Mouse (Mus musculus) heart, postnatal 36 days (tissue): ENCODE measurements around the gene Mpv17l2. TPM values are rescaled to one million over a fixed set of nuclear protein-coding genes. Genes with fewer than 3 reads are reported as not detected.

Experiments used
- DNase-seq, 2 experiments: peaks; one replicate each; pipeline ENCODE4 v3.0.0; 2021 to 2022
- intact Hi-C: fragments of 180-260 bp; cut with DNase I; formaldehyde crosslinking; loops from one replicate; pipeline ENCODE4 v1.15.1; 2025
- total RNA-seq, 2 experiments: library from RNA; stranded (reverse); gene quantifications; 2 replicates each; pipeline ENCODE4 v1.2.3; 2021

Mpv17l2 gene
- 10 to 100 TPM; 28.0 to 30.8 TPM for total RNA-seq

- intact Hi-C loops = no loop called here
- DNase-seq = peak; percentile 90 to 92
Observed at GRCm38 (mm10) chr8:70760775-70761406, at the start of gene Mpv17l2. Gene Mpv17l2, minus strand, starts transcription at chr8:70760946.

GRCm38 (mm10) chr8:70808955-70809701 lies 48.4 kb upstream of the Mpv17l2 start:
- DNase-seq = no peak
- intact Hi-C loops = no loop called here

GRCm38 (mm10) chr8:70808239-70808638 lies 47.5 kb upstream of the Mpv17l2 start, which contains the start of gene Il12rb1:
Gene Il12rb1, plus strand, starts transcription at chr8:70808449.
- intact Hi-C loops = no loop called here
- no peak for DNase-seq

- intact Hi-C loops = no loop called here
- DNase-seq = no peak
Observed at GRCm38 (mm10) chr8:70807304-70807703, 46.6 kb upstream of the Mpv17l2 start.

GRCm38 (mm10) chr8:70806541-70806940 lies 45.8 kb upstream of the Mpv17l2 start:
- intact Hi-C loops = no loop called here
- peak in 1 of 2 experiments; percentile 44 for DNase-seq

GRCm38 (mm10) chr8:70804481-70805206 lies 43.9 kb upstream of the Mpv17l2 start, which contains the start of gene Mast3:
Gene Mast3, minus strand, starts transcription at chr8:70805054.
- intact Hi-C loops = no loop called here

GRCm38 (mm10) chr8:70803761-70804480 lies 43.2 kb upstream of the Mpv17l2 start:
- peak; percentile 61 to 64 for DNase-seq
- intact Hi-C loops = no loop called here

More at GRCm38 (mm10) chr8:70804481-70805206, 43.9 kb upstream of the Mpv17l2 start, which contains the start of gene Mast3:
- DNase-seq = peak; percentile 83 to 87

- no peak for DNase-seq
- intact Hi-C loops = no loop called here
Observed at GRCm38 (mm10) chr8:70802786-70803510, 42.2 kb upstream of the Mpv17l2 start.

GRCm38 (mm10) chr8:70801830-70802229 lies 41.1 kb upstream of the Mpv17l2 start:
- intact Hi-C loops = no loop called here
- DNase-seq = no peak

- DNase-seq = no peak
- intact Hi-C loops = no loop called here
Observed at GRCm38 (mm10) chr8:70801156-70801555, 40.4 kb upstream of the Mpv17l2 start.

GRCm38 (mm10) chr8:70800648-70801047 lies 39.9 kb upstream of the Mpv17l2 start:
- no peak for DNase-seq
- intact Hi-C loops = no loop called here

- DNase-seq = peak; percentile 30 to 48
- intact Hi-C loops = no loop called here
Observed at GRCm38 (mm10) chr8:70798281-70798680, 37.5 kb upstream of the Mpv17l2 start.

- intact Hi-C loops = loop anchor here (2.0 kb wide), 1 partner anchor 19 kb away; no protein-coding TSS in a partner anchor
- DNase-seq = peak; percentile 84 to 89
Observed at GRCm38 (mm10) chr8:70797081-70798070, 36.6 kb upstream of the Mpv17l2 start.

GRCm38 (mm10) chr8:70796403-70797080 lies 35.8 kb upstream of the Mpv17l2 start:
- intact Hi-C loops = loop anchor here (2.0 kb wide), 1 partner anchor 20 kb away; no protein-coding TSS in a partner anchor
- peak in 1 of 2 experiments; percentile 18 for DNase-seq

- intact Hi-C loops = no loop called here
- DNase-seq = no peak
Observed at GRCm38 (mm10) chr8:70795370-70795769, 34.6 kb upstream of the Mpv17l2 start.

- intact Hi-C loops = no loop called here
- DNase-seq = no peak
Observed at GRCm38 (mm10) chr8:70794215-70794614, 33.5 kb upstream of the Mpv17l2 start.

GRCm38 (mm10) chr8:70792700-70793099 lies 32.0 kb upstream of the Mpv17l2 start:
- peak in 1 of 2 experiments; percentile 35 for DNase-seq
- intact Hi-C loops = loop anchor here (2.0 kb wide), 1 partner anchor 16 kb away; the partner anchor contains the start of gene Pik3r2
